Mouse (Mus musculus) urinary bladder, adult 2 months (tissue): ENCODE measurements around the gene Cd81. TPM values are rescaled to one million over a fixed set of nuclear protein-coding genes. Genes with fewer than 3 reads are reported as not detected.

Source experiments
- DNase-seq: peaks from one replicate; pipeline ENCODE4 v3.0.0; 2022; ENCODE audit warnings: low spot score
- polyA plus RNA-seq: library from polyadenylated mRNA; depleted of rRNA; stranded (reverse); fragments of >200 nt; gene quantifications from 2 replicates; pipeline ENCODE4 v1.2.3, GENCODE M21; 2012; rRNA removed

Gene Cd81
- polyA plus RNA-seq, 1 experiment = 591 TPM

DNA sequence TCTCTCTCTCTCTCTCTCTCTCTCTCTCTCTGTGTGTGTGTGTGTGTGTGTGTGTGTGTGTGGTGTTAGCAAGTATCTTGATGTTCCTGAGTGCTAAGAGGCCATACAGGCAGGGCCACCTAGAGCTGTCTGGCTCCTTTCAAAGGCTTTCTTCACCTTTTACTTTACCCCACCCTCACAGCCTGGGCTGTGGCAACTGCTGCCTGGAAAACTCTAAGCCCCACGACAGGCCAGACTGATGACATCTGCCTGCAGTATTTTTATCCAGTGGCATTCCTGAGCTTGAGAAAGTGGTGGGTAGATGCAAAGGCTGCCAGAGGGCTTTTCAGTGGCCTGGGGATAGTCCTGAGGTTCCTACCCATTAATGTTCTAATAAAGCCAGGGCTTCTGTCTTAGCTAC, 59.9 kb downstream of the Cd81 start:
- DNase-seq = no peak

DNA sequence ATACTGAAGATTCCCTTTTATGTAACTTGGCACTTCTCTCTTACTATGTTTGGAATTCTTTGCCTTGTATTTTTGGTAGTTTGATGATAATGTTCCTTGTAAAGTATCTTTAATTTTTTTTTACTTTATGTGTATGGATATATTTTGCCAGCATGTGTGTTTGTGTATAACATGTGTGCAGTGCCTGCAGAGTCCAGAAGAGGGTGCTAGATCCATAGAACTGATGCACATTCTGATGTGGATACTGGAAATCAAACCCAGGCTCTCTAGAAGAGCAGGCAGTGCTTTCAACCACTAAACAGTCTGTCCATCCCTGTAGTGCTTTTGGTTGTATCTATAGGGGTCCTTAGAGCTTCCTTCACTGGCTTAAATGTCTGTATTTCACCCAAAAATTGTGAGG, 62.2 kb downstream of the Cd81 start:
- no peak for DNase-seq

DNA sequence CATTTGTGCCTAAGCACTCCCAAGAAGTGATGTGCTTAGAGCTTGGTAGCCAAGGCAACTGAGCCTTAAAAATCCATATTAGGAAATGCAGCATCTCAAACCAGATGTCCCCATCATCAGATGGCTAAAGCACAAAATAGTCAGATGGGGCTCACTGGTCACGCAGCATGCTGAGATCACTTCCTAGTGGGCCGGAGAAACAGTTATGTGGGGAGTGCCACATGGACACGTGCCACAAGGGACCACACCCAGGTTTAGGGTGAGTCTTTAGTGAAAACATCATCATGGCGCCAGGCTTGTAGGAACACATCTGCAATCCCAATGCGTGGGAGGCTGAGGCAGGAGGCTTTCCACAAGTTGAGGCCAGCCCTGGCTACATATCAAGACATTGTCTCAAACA, 64.0 kb downstream of the Cd81 start:
- DNase-seq = no peak

Other genes with a start within 250 kb of the Cd81 start
- gene Th, start 121.6 kb upstream of the Cd81 start, polyA plus RNA-seq = 0.15 and 0.59 TPM in 2 replicates
- 2.4 and 2.7 TPM in 2 replicates for gene Ascl2, start 83.5 kb upstream of the Cd81 start, polyA plus RNA-seq
- 1.9 and 2.8 TPM in 2 replicates for gene Tspan32, start 47.7 kb upstream of the Cd81 start, polyA plus RNA-seq
- gene Tssc4, start 16.5 kb downstream of the Cd81 start, polyA plus RNA-seq = 44.7 and 57.5 TPM in 2 replicates
- gene Trpm5, start 41.9 kb downstream of the Cd81 start, polyA plus RNA-seq = 0.21 and 0.29 TPM in 2 replicates
- gene Kcnq1, start 53.6 kb downstream of the Cd81 start, polyA plus RNA-seq = 1.0 and 1.5 TPM in 2 replicates